Mouse (Mus musculus): ENCODE data around the gene Aen.

- TF ChIP-seq CTCF (IDR thresholded peaks at IDR 0.05; ENCODE audit: borderline replicate concordance, insufficient read depth, low read length) (no peak), POLR2A (IDR thresholded peaks at IDR 0.05; ENCODE audit: low read depth, low read length) (no peak; the same call in 1 of the 2 replicates)
These were observed 18.8 kb downstream of the Aen start for GRCm38 (mm10) chr7:78914545-78914845.
